Mouse (Mus musculus) right cerebral cortex, adult 18-20 months (tissue): Measurements from ENCODE around the gene Rbpjl.

Experiments used
- DNase-seq: peaks from one replicate; pipeline ENCODE4 v3.0.0; 2022; ENCODE audit warnings: mixed read lengths

Rbpjl gene

DNA sequence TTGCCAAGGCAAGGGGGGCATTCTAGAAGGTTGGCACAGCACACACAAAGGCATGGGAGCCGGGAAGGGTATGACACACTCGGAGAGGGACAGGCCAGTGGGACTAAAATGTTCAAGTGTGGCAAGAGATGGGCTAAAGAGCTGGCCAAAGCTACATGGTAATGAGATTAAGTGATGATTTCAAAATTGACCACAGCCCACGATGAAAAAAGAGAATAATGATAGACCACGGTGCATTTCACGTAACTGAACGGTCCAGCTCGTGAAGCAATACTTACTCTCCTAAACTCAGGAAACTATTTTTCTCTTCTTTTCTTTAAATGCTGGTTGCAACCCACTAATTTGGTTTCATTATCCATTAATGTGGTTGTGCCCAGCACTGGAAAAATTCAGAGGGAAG lies 6.9 kb upstream of the Rbpjl start:
- no peak for DNase-seq

DNA sequence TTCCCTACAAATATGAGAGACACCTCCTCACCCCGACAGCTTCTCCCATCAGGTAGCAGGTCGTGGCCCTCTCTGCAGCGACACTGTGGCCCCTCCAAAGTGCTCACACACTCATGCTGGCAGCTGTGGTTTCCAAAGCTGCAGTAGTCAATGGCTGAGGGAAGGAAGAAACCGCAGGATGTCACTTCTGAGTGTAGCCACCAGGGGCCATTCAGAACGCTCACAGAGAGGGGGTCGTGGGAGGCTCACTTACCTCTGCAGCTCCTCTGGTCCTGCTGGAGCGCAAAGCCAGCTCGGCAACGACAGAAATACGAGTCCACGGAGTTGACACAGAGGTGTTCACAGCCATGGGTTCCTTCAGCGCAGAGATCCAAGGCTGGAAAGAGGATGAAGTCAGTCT lies 6.0 kb upstream of the Rbpjl start:
- DNase-seq: no peak

- DNase-seq: no peak
Measured at GRCm38 (mm10) chr2:164403396-164404081, 598 bp downstream of the Rbpjl start.

DNA sequence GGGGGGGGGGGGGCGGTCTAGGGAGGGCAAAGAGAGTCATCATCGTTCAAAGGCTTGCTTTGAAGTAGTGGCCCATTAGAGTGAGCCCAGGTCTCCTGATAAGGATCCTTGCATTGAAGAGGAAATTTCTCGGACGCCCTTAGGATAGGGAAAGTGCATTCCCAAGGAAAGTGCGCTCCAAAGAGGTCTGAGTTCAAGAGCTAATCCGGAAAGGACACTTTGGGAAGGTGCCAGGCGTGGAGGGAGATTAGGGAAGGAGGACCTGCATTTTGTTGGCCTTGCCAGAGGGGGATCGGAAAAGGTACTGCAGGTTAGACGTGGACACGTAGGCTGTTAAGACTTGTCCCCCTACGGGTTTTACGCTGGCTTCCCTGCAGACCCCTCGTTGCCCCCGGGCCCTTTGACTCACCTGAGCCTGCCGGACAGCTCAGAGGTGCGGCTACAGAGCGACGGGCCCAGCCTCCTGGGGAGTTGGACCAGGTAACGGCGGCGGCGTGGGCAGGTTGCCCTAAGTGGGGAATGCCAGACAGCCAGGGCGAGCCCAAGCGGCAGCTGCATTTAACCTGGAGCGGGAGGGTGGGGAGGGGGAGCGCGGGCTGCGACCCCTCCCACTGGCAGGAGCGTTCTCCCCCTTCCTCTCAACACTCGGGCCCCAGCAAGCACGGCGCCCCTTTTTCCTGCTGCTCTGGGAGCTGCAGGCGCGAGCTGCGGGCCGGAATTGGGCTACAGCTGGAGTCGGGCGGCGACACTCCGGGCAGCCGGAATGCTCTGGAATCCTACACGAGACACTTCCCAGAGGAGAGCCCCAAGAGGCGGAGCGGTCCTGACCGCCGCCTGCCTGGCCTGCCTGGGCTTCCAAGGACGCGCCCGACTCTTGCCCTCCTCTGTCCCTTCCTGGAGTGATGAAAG lies 1.4 kb downstream of the Rbpjl start:
- DNase-seq: no peak

DNA sequence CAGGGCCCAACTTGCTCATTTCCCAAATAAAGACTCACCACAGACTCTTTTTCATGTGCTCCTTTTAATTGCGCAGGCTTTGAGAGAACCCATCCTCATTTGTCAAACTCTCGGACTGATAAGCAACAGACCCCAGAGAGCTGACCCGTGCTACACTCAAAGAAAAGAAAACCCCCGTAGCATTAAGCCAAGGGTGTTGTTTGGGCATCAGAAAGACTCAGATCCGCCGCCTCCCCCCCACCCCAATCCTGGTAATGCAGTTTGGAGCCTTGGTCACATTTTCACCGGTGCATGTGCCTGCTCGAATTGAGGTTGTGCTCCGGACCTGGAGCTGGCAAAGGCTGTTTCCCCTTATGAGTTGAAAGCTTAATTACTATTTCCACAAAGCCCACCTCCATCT lies 2.1 kb downstream of the Rbpjl start, which contains the start of gene Matn4:
Gene Matn4, minus strand, starts transcription at position 101 of the 400 bp plus-strand sequence.
- no peak for DNase-seq

DNA sequence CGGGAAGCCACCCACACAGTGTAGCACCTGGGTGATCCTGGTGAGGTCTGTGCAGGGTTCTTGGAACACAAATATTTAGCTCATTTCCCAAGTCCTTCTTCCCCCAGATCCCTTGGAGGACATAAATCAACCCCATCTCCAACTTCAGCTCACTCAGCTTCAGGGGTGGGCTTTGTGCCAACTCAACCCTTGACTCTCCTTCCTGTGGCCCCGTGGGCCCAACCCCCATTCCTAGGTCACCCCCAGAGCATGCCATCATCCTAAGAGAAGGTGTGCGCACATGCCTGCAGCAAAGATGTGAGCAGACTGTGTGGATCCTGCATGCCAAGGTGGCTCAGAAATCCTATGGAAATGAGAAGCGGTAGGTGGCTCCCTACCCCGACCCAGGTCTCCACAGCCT lies 2.6 kb downstream of the Rbpjl start:
- no peak for DNase-seq

DNA sequence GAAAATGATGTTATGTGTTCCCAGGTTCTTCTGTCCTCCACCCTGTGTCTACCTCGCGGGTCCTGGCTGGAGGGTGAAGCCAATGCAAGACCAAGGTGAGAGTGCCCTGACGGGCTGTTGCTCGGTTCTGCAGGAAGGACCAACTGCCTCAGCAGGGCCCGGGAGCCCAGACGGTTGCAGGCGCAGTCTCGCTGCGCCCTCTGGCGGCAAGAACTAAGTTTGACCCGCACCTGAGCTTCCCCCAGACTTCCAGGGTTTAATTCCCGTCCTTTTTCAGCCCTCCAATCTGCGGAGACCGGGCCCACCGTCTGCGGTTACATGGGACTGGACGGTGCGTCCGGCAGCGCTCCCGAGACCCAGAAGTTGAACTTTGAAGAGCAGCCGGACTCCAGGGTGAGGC lies 4.8 kb downstream of the Rbpjl start:
- peak; percentile 70 for DNase-seq

DNA sequence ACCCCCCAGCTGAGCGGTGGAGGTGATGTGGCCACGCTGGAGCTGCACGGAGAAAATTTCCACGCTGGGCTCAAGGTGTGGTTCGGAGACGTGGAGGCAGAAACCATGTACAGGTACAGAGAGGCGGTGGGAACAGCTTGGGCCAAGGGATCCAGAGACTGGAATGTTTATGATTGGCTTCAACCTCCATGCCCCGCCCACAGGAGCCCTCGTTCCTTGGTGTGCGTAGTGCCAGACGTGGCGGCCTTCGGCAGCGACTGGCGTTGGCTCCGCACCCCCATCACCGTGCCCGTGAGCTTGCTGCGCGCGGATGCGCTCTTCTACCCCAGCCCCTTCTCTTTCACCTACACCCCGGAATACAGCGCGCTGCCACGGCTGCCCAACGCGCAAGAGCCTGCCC lies 11.2 kb downstream of the Rbpjl start:
- no peak for DNase-seq

DNA sequence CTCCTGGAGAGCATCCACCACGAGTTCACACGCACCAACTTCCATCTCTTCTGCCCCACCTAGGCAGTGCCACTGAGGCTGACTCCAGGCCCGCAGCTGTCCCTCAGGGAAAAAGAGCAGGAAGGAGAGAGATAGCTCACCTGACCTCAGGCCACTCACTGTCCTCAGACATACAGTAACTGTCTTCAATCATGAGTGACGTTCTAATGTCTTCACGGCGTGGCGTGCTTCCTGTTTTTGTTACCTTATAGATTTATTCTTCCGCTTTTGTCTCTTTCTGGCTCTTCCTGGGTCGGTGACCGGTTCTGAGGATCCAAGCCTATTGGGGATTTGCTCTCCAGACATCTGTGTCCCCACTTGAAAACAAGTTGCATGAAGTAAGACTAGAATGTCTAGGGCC lies 11.6 kb downstream of the Rbpjl start:
- no peak for DNase-seq

DNA sequence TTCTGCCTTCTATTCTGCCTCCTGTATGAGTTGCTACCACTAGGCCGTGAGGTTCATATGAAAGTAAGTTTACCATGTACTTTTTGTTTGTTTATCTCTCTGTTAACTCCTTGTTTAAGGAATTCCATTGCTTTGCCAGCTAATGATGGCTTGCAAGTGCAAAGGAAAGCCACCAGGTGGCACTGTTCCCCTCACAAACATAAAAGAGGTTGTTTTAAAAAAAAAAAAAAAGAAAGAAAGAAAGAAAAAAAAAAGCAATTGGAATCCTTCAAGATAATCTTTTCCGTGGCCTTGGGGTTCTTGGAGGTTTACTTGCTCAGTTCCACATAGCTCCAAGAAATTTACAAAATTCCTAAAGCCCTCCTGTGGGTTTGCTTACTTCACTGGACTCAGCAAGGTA lies 14.3 kb downstream of the Rbpjl start:
- no peak for DNase-seq

DNA sequence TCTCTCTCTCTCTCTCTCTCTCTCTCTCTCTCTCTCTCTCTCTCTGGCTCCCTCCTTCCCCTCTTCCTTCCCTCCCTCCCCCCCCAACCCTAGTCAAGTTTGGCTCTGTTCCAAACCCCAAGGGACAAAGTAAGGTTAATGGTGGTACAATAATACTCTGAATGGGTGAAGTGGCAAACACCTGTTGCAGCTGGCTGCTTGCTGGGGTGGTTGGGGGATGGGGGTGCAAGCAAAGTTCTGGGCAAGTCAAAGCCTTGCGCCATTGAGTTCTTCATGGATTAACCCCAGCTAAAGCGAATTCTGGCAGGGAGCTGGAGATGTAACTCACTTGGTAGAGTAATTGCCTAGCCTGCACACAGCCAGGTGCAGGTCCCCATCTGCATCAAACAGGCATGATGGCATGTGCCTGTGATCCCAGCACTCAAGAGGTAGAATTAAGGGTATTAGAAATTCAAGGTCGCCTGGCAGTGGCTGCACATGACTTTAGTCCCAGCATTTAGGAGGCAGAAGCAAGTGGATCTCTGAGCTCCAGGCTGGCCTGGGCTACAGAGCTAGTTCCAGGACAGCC lies 15.5 kb downstream of the Rbpjl start:
- no peak for DNase-seq

- DNase-seq: no peak
Measured at GRCm38 (mm10) chr2:164419489-164419888, 16.5 kb downstream of the Rbpjl start.

- no peak for DNase-seq
Measured at GRCm38 (mm10) chr2:164421306-164421705, 18.4 kb downstream of the Rbpjl start.

GRCm38 (mm10) chr2:164421979-164422378 lies 19.0 kb downstream of the Rbpjl start:
- no peak for DNase-seq

- no peak for DNase-seq
Measured at GRCm38 (mm10) chr2:164422675-164423393, 19.9 kb downstream of the Rbpjl start.

- peak; percentile 35 for DNase-seq
Measured at GRCm38 (mm10) chr2:164423464-164423863, 20.5 kb downstream of the Rbpjl start.

DNA sequence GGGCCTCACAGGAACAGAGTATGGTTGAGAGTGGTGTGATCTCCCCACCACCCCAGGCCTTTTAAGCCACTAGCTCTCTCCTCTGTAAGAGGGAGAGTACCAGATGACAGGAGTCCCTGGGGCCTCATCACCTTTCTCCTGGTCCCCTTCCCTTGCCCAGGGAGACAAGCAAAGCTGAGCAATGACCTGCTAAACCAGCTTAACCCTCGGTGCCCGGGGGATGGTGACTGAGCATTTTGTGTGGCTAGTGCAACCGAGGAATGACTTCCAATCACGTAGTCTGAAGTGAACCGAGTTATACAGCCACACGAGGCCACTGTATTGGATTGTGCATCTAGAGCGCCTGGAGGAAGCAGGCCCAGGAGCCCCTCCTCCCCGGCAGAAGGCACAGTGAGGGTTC lies 21.5 kb downstream of the Rbpjl start:
- no peak for DNase-seq

DNA sequence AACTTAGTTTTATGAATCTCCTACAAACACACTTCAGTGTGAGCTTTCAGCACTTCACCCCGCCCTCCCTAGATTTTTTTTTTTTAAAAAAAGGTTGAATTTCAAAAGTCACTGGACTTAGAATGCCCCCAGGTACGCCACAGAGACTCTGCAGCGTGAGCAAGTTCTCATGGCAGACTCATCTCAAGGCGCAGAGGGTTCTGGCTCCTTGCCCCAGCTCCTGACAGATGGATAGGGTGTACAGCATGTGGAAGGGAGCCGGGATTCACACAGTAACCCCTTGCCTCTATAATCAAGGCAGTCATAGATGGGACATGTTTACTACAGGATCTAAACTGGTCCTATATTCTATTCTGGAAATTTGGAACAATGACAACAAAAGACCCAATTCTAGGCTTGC lies 22.5 kb downstream of the Rbpjl start:
- DNase-seq: no peak

GRCm38 (mm10) chr2:164426121-164426520 lies 23.2 kb downstream of the Rbpjl start:
- no peak for DNase-seq

GRCm38 (mm10) chr2:164426952-164427351 lies 24.0 kb downstream of the Rbpjl start:
- DNase-seq: no peak

DNA sequence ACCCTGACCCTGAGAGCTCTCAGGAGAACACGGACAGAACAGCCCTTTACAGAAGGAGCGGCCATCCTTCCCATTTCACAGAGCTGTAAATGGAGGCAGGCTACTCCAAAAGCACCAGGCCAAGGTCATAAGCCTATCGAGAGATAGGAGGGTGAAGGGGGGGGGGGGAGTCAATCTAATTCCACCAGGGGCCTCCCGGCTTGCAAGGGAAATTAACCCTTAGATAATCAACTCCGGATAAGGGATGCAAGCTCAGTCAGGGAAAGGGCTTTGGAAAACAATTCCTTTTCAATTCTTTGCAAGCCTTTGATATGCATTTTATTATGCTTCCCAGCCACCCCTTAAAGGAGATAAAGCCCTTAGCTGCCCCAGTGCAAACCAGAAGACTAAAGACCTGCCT lies 25.5 kb downstream of the Rbpjl start:
- no peak for DNase-seq

DNA sequence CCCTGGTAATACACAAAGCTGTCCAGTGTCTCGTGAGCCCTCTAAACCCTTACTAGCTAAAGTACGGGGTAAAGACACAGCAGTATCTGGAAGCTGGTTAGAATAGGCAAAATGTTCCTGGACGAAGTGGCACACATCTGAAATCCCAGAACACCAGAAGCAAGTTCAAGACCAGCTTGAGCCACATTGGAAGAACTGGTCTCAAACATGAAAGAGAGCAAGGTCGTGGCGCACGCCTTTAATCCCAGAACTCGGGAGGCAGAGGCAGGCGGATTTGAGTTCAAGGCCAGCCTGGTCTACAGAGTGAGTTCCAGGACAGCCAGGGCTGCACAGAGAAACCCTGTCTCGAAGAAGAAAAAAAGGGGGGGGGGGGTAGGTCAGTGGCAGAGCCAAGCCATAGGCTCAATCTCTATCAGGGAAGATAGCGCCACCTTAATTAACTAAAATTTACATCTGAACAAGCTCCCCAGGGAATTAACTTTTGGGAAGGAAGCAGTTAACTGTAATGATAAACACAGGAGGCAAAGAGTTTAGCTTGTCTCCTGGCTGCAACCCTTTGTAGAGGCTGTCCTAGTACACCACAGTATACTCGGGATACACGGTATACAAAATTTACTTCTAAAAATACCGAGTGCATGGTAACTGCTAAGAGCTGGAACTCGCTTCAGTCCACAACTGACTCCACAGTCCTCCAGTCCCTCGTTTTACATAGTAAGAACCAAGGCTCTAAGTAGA lies 27.1 kb downstream of the Rbpjl start:
- no peak for DNase-seq

GRCm38 (mm10) chr2:164430697-164431096 lies 27.8 kb downstream of the Rbpjl start:
- no peak for DNase-seq
